Mouse (Mus musculus) central nervous system, embryonic 14 days (tissue): ENCODE data around the gene Atpaf2. TPM values are rescaled to one million over a fixed set of nuclear protein-coding genes. Genes with fewer than 3 reads are reported as not detected.

ENCODE experiments used
- polyA plus RNA-seq: library from polyadenylated mRNA; depleted of rRNA; stranded (reverse); fragments of >200 nt; gene quantifications from 2 replicates; pipeline ENCODE4 v1.2.3, GENCODE M21; 2012; rRNA removed

Atpaf2 gene
- 30.7 and 33.6 TPM in 2 replicates for polyA plus RNA-seq

GRCm38 (mm10) chr11:60417717-60418472 lies at the start of gene Atpaf2:
Gene Atpaf2, minus strand, starts transcription at chr11:60418457.

GRCm38 (mm10) chr11:60454080-60454744 lies 36.0 kb upstream of the Atpaf2 start, which contains the start of gene Drg2:
Gene Drg2, plus strand, starts transcription at chr11:60454591.

GRCm38 (mm10) chr11:60416963-60417716 lies 1.1 kb downstream of the Atpaf2 start, which contains the start of gene Gid4:
Gene Gid4, plus strand, starts transcription at chr11:60417145.

GRCm38 (mm10) chr11:60352559-60353411 lies 65.5 kb downstream of the Atpaf2 start, which contains the start of the genes Tom1l2 and Drc3:
Gene Tom1l2, minus strand, starts transcription at chr11:60352905.
Gene Drc3, plus strand, starts transcription at chr11:60353329.

Other genes starting within 250 kb of the Atpaf2 start
- 69.8 and 76.8 TPM in 2 replicates for gene Srebf1, start 195.9 kb downstream of the Atpaf2 start, polyA plus RNA-seq
- 53.1 and 60.3 TPM in 2 replicates for gene Tom1l2, start 65.6 kb downstream of the Atpaf2 start, polyA plus RNA-seq
- 5.8 and 7.3 TPM in 2 replicates for gene Drc3, start 65.1 kb downstream of the Atpaf2 start, polyA plus RNA-seq
- gene Gid4, start 1.3 kb downstream of the Atpaf2 start, polyA plus RNA-seq, result 17.5 TPM in 2 replicates
- 86.4 and 90.5 TPM in 2 replicates for gene Drg2, start 36.1 kb upstream of the Atpaf2 start, polyA plus RNA-seq
- gene Myo15, start 50.9 kb upstream of the Atpaf2 start, polyA plus RNA-seq, result 0.21 and 0.35 TPM in 2 replicates
- 14.4 and 15.1 TPM in 2 replicates for gene Alkbh5, start 117.9 kb upstream of the Atpaf2 start, polyA plus RNA-seq